Mouse (Mus musculus) testis, adult 10 weeks (tissue): Measurements from ENCODE around the gene Abcb8. TPM values are rescaled to one million over a fixed set of nuclear protein-coding genes. Genes with fewer than 3 reads are reported as not detected.

Experiments used
- polyA plus RNA-seq: library from polyadenylated mRNA; stranded (reverse); fragments of 350-450 nt; fragmentation: Illumina TruSeq; extraction: RNeasy Lipid Tissue Mini Kit (QIAGEN cat#74804); gene quantifications from one replicate; pipeline ENCODE4 v1.2.3, GENCODE M21; 2014; ENCODE audit warnings: low read depth, low replicate concordance

Abcb8 gene
- polyA plus RNA-seq, result 2.8 TPM

GRCm38 (mm10) chr5:24393392-24393997 is at the start of gene Abcb8:
Abcb8 (plus strand) TSS chr5:24393663.

DNA sequence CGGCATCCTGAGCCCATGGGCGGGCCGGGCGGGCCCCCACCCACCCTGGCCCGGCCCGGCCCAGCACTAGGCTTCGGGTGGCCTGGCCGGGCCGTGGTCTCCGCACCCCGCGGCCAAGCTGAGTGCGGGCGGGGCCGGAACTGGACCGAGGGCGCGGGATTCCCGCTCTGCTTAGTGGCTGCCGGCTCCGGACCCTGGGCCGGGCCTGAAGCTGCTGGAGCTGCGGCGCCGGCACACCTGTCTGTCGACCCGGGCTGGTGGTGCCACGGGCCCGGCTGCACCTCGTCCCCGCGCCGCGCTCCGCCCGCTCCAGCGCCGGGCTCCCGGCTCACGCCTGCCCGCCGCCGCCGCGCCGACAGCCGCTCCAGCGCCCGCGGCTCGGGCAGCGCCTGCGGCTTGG is 42.2 kb upstream of the Abcb8 start, which contains the start of gene Kcnh2:
Gene Kcnh2, minus strand, starts transcription at position 327 of the 400 bp plus-strand sequence.

GRCm38 (mm10) chr5:24364508-24364907 is 29.0 kb upstream of the Abcb8 start, which contains the start of gene Nos3:
Nos3 (plus strand) TSS chr5:24364810.

DNA sequence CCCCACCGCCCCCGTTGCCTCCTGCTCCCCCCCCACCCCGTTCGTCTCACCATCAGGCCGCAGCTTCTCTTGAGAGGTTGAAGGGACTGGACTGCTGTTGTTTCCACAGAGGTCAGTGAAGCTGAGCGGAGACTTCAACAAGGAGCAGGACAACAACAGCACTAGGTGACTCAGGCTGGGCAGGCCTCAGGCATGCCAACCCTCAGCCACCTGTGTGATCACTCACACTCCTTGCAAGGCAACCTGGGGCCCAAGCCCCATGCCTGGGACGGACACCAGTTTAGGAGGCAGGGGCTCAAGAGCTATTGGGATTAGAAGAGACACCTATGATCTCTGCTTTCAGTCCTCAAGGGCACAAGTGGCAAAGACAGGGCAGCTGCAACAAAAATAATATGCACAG is 1.6 kb upstream of the Abcb8 start, which contains the start of gene Atg9b:
Gene Atg9b, minus strand, starts transcription at position 280 of the 400 bp plus-strand sequence.

GRCm38 (mm10) chr5:24413042-24413693 is 19.7 kb downstream of the Abcb8 start, which contains the start of gene Asic3:
Asic3 (plus strand) TSS chr5:24413392.

DNA sequence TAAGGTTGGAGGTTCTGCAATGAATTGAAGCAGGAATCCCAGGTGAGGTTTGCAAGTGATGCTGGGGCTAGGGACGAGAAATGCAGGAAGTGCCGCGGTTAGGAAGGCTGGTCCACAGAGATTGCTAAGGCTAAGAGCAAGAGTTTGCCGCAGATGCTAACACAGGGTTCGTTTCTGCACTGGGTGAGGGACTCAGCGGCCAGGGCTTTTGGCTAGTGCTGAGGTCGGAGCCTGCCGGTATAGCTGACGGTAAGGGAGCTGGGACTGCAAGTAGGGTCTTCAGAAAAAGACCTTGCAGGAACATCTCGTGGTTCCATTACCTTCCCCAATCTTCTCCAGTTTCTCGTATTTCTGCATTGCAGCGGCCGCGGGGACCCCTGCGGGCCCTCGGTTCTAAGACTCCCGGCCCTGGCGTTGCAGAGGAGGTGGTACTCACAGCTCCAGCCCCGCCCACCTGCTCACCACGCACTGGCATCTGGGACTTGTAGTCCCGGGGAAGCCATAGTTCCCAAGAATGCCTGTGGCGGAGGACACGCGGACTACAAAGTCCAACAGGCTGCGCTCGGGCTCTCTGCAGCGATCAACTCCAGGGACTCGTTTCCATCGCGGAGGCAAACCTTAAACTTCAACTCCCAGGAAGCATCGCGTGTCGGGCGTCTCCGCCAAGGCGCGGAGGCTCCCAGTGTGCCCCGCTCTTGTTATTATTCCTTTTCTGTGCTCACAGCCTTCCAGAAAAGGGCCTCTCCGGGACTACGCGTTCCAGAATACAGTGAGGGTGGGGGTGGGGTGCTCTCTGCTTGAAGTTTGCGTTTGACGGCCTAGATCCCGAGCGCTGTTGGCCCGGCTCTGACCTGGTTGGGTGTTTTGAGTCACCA is 29.9 kb downstream of the Abcb8 start, which contains the start of the genes Cdk5 and Slc4a2:
Gene Cdk5, minus strand, starts transcription at position 402 of the 875 bp plus-strand sequence.
Gene Slc4a2, plus strand, starts transcription at position 709 of the 875 bp plus-strand sequence.

DNA sequence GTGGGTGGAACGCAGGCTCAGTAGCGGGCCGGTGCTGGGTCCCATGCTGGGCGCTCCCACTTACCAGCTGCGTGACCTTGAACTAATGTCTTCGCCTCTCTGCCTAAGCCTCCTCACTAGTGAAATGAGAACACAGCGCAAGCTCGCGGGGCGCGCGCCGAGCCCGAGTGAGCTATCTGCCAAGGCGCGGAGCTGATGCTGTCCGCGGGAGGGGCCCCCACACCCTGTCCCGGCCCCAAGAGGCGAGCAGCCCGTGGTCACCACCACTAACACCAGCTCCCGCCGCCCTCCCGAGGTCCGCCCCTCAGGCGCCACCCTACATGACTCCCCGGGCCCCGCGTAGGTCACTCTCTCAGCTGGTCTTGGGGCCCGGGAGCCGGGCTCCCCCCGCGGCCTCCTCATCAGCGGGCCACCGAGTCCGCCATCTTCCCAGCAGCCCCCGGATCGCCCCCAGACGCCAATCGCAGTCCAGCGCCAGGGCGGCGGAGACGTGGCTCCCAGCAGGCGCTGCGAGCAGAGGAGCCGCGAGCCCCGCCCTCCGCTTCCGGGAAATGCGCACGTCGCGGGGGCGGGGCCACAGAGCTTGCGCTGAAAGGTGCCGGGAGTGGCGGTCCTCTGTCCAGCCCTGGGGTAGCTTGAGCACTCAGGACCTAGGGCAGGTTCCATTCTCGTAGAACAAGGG is 51.4 kb downstream of the Abcb8 start, which contains the start of gene Fastk:
Gene Fastk, minus strand, starts transcription at position 542 of the 682 bp plus-strand sequence.

DNA sequence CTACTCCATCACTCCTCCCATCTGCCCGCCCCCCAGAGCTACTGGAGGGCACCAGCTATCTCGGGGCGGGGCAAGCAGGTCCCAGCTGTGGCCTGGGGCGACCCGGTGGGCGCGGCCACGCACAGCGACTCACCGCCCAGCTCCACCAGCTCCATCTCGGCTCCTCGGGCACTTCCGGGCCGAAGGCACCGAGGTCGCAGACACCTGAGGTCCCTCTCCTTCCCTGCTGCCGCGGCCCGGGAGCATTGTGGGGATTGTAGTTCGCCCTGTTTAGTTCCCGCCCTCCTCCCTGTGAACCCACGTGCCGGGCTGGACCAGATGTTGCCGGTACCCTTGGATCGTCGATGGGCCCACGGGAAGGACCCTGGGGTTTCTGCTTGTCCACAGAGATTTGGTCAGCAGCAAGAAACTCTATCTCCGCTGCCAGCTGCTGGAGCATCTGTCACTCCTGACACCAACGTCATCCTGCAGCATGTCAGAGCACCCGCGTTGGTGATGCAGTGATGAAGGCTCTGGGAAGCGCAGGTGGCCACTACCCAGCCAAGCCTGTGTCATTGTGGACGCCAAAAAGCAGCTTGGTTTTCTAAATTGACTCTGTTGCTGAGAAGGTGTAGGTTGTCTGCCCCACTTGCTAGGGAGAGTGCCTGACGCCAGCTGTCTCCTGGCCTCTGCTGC is 54.3 kb downstream of the Abcb8 start, which contains the start of gene Tmub1:
Gene Tmub1, minus strand, starts transcription at position 231 of the 675 bp plus-strand sequence.

DNA sequence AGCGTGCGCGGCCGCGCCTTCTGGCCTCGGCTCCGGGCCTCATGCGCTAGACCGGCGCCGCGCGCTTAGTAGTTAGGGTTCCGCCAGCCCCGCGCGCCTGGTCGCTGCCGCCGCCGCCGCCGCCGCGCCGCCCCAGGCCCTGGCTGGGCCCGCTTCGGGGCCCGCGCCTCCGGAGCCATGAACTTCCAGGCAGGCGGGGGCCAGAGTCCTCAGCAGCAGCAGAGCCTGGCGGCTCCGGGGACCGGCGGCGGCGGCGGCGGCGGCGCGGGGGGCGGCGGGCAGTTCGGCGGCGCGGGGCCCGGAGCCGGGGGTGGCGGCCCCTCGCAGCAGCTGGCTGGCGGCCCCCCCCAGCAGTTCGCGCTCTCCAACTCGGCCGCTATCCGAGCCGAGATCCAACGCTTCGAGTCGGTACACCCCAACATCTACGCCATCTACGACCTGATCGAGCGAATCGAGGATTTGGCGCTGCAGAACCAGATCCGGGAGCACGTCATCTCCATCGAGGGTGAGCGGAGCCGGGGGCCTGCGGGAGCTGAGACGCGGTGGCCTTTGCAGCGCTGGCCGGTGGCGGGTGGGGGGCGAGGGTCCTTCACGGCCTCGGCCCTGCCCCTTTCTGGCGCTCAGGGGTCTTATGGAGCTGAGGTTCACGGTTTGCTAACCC is 58.7 kb downstream of the Abcb8 start, which contains the start of gene Agap3:
Gene Agap3, plus strand, starts transcription at position 148 of the 661 bp plus-strand sequence.

Other genes with a start within 250 kb of the Abcb8 start
- 50.8 TPM for gene Nupl2, start 228.7 kb upstream of the Abcb8 start, polyA plus RNA-seq
- 0.32 TPM for gene Kcnh2, start 42.1 kb upstream of the Abcb8 start, polyA plus RNA-seq
- gene Nos3, start 28.9 kb upstream of the Abcb8 start, polyA plus RNA-seq, result 0.24 TPM
- gene Atg9b, start 1.5 kb upstream of the Abcb8 start, polyA plus RNA-seq, result 0.13 TPM
- gene Asic3, start 19.7 kb downstream of the Abcb8 start, polyA plus RNA-seq, result 0.17 TPM
- gene Cdk5, start 29.9 kb downstream of the Abcb8 start, polyA plus RNA-seq, result 15.1 TPM
- gene Slc4a2, start 30.2 kb downstream of the Abcb8 start, polyA plus RNA-seq, result 4.1 TPM
- 4.1 TPM for gene Fastk, start 51.6 kb downstream of the Abcb8 start, polyA plus RNA-seq
- 0.14 TPM for gene Tmub1, start 54.2 kb downstream of the Abcb8 start, polyA plus RNA-seq
- gene Agap3, start 58.5 kb downstream of the Abcb8 start, polyA plus RNA-seq, result 1.8 TPM
- gene Gbx1, start 133.5 kb downstream of the Abcb8 start, polyA plus RNA-seq, result 0.07 TPM
- not detected for gene Asb10, start 147.3 kb downstream of the Abcb8 start, polyA plus RNA-seq
- gene 4931409K22Rik, start 163.1 kb downstream of the Abcb8 start, polyA plus RNA-seq, result 88.2 TPM
- 67.3 TPM for gene Abcf2, start 183.8 kb downstream of the Abcb8 start, polyA plus RNA-seq
- gene Chpf2, start 193.1 kb downstream of the Abcb8 start, polyA plus RNA-seq, result 0.48 TPM
- gene Smarcd3, start 230.7 kb downstream of the Abcb8 start, polyA plus RNA-seq, result 1.3 TPM